Mouse (Mus musculus) embryonic fibroblast, embryonic 13.5 days (primary cell): Measurements from ENCODE around the gene Pdhb.

Experiments used
- CTCF ChIP-seq: IDR thresholded peaks from 2 replicates; pipeline ENCODE4 v1.5.1; 2011; ENCODE audit warnings: mild to moderate bottlenecking, control low read depth, low read length, moderate library complexity, borderline replicate concordance; ENCODE audit not compliant: insufficient read depth
- POLR2A ChIP-seq: IDR thresholded peaks from 2 replicates; pipeline ENCODE4 v1.6.1; 2011; ENCODE audit warnings: low read depth, mild to moderate bottlenecking, control low read depth, low read length, moderate library complexity

- TF ChIP-seq CTCF (no peak), POLR2A (no peak)
Observed at GRCm38 (mm10) chr14:8151757-8152156, 21.1 kb downstream of the Pdhb start.
